Mouse (Mus musculus): ENCODE data around the gene Gm10974. TPM values are rescaled to one million over a fixed set of nuclear protein-coding genes. Genes with fewer than 3 reads are reported as not detected.

The Gm10974 gene
- total and polyA plus RNA-seq, 3 experiments = not detected

GRCm38 (mm10) chr7:66418981-66419380 is 53.3 kb downstream of the Gm10974 start:
- no peak overlapping the region for H3K4me2 ChIP-seq (ENCODE audit: insufficient read depth, low read depth, poor library complexity, severe bottlenecking)
- TF ChIP-seq PAX5 (IDR thresholded peaks at IDR 0.05; ENCODE audit: low read length) (no peak), JUND (conservative IDR thresholded peaks at IDR 0.05; ENCODE audit: low read depth, low read length) (no peak), KAT2A (IDR thresholded peaks at IDR 0.05; ENCODE audit: insufficient replicate concordance, low read length) (no peak), MEF2A (IDR thresholded peaks at IDR 0.05; ENCODE audit: borderline replicate concordance, low read depth, low read length) (no peak), ZKSCAN1 (IDR thresholded peaks at IDR 0.05; ENCODE audit: borderline replicate concordance, low read depth, low read length) (no peak), MYC (IDR thresholded peaks at IDR 0.05; ENCODE audit: low read depth, low read length) (no peak), ZC3H11A (IDR thresholded peaks at IDR 0.05; ENCODE audit: low read depth, low read length) (no peak), POLR2AphosphoS2 (IDR thresholded peaks at IDR 0.05; ENCODE audit: low read depth, low read length) (no peak), SIN3A (IDR thresholded peaks at IDR 0.05; ENCODE audit: low read length) (no peak), MAZ (IDR thresholded peaks at IDR 0.05; ENCODE audit: low read depth, low read length) (no peak), SMC3 (IDR thresholded peaks at IDR 0.05; ENCODE audit: low read depth, low read length) (no peak), TCF12 (IDR thresholded peaks at IDR 0.05; ENCODE audit: low read depth, low read length) (no peak), MAFK (IDR thresholded peaks at IDR 0.05; ENCODE audit: insufficient replicate concordance, low read length) (no peak)
- dilution Hi-C loops (cut with MboI; ENCODE audit: extremely low pct_ligation_motif_present, extremely low pct_unique_long_range_greater_than_20kb, low sequenced_read_pairs) = no loop called here
- no peaks in the 10 kb centered on the region for H3K4me1 ChIP-seq (ENCODE audit: control insufficient read depth in 1 of 2, insufficient read depth in 2 of 2)
- no peak overlapping the region for H3K27ac ChIP-seq (ENCODE audit: insufficient read depth, low read depth)
- no peak for DNase-seq (ENCODE audit: extremely low read depth)
- no peaks in the 10 kb centered on the region for H3K36me3 ChIP-seq (replicated peaks in 1 of 2; ENCODE audit: control insufficient read depth in 1 of 2, insufficient read depth in 1 of 2, low read length in 1 of 2)
- no peak overlapping the region for H3K4me3 ChIP-seq (replicated peaks in 1 of 3; ENCODE audit: low read depth in 2 of 3, low read length in 2 of 3, poor library complexity in 1 of 3)
- no peak overlapping the region for H3K9ac ChIP-seq (ENCODE audit: insufficient read depth, low read depth)
- no peaks in the 10 kb centered on the region for H3K9me3 ChIP-seq (replicated peaks; ENCODE audit: low read length)
- peaks cover 75% of the 10 kb centered on the region for H3K27me3 ChIP-seq (replicated peaks)
- no peaks in the 10 kb centered on the region for H3K79me2 ChIP-seq (replicated peaks; ENCODE audit: control insufficient read depth, extremely low read depth, insufficient read depth, poor library complexity, severe bottlenecking)
- in situ Hi-C loops (cut with MboI; ENCODE audit: low pct_ligation_motif_present, low pct_unique_long_range_greater_than_20kb, low sequenced_read_pairs) = no loop called here

- TF ChIP-seq CHD1 (IDR thresholded peaks at IDR 0.05; ENCODE audit: low read depth, low read length) (no peak), SMC3 (IDR thresholded peaks at IDR 0.05; ENCODE audit: low read depth, low read length) (no peak), NRF1 (IDR thresholded peaks at IDR 0.05; ENCODE audit: low read depth, low read length) (no peak), CHD2 (IDR thresholded peaks at IDR 0.05; ENCODE audit: low read length) (no peak), BHLHE40 (IDR thresholded peaks at IDR 0.05; ENCODE audit: low read depth, low read length) (no peak), JUND (conservative IDR thresholded peaks at IDR 0.05; ENCODE audit: low read depth, low read length) (no peak), MYC (IDR thresholded peaks at IDR 0.05; ENCODE audit: low read depth, low read length) (no peak), USF1 (IDR thresholded peaks at IDR 0.05; ENCODE audit: low read depth, low read length) (no peak), ZNF384 (IDR thresholded peaks at IDR 0.05; ENCODE audit: low read depth, low read length) (no peak), EP300 (IDR thresholded peaks at IDR 0.05; ENCODE audit: low read length) (no peak), MXI1 (IDR thresholded peaks at IDR 0.05; ENCODE audit: low read depth, low read length) (no peak)
- DNase-seq (ENCODE audit: extremely low read depth) = no peak
- Histone ChIP-seq H3K4me1 (ENCODE audit: control insufficient read depth in 1 of 2, insufficient read depth in 2 of 2) (no peaks in the 10 kb centered on the region), H3K27ac (ENCODE audit: insufficient read depth, low read depth) (no peak overlapping the region), H3K9me3 (replicated peaks; ENCODE audit: low read length) (no peaks in the 10 kb centered on the region), H3K4me3 (replicated peaks in 1 of 3; ENCODE audit: low read depth in 2 of 3, low read length in 2 of 3, poor library complexity in 1 of 3) (no peak overlapping the region), H3K36me3 (replicated peaks in 1 of 2; ENCODE audit: control insufficient read depth in 1 of 2, insufficient read depth in 1 of 2, low read length in 1 of 2) (no peaks in the 10 kb centered on the region), H3K4me2 (ENCODE audit: insufficient read depth, low read depth, poor library complexity, severe bottlenecking) (no peak overlapping the region), H3K27me3 (replicated peaks) (peaks cover 75% of the 10 kb centered on the region), H3K79me2 (replicated peaks; ENCODE audit: control insufficient read depth, extremely low read depth, insufficient read depth, poor library complexity, severe bottlenecking) (no peaks in the 10 kb centered on the region), H3K9ac (ENCODE audit: insufficient read depth, low read depth) (no peak overlapping the region)
- dilution Hi-C loops (cut with MboI; ENCODE audit: extremely low pct_ligation_motif_present, extremely low pct_unique_long_range_greater_than_20kb, low sequenced_read_pairs) = no loop called here
- in situ Hi-C loops (cut with MboI; ENCODE audit: low pct_ligation_motif_present, low pct_unique_long_range_greater_than_20kb, low sequenced_read_pairs) = no loop called here
These were observed 56.2 kb downstream of the Gm10974 start for GRCm38 (mm10) chr7:66421903-66422302.

Data from CH12.LX (cell line).